Mouse (Mus musculus) spleen, postnatal 10 days (tissue): ENCODE measurements around the gene 4930524B15Rik.
"Not testable (repeated sequence)": the region's sequence is repeated elsewhere in the genome, so short reads cannot be mapped to it uniquely, and the experiment has no call there.

Experiments
- DNase-seq, 2 experiments: peaks; one replicate each; pipeline ENCODE4 v3.0.0; 2021 to 2022; ENCODE audit warnings: low spot score in 2 of 2

4930524B15Rik gene

GRCm38 (mm10) chr11:31965256-31966134 is at the start of gene 4930524B15Rik:
TSS of gene 4930524B15Rik (plus strand) at chr11:31965592.
- no peak for DNase-seq

GRCm38 (mm10) chr11:31917769-31918168 is 47.6 kb upstream of the 4930524B15Rik start:
- no peak for DNase-seq

- no peak for DNase-seq
Observed at GRCm38 (mm10) chr11:31930051-31930450, 35.3 kb upstream of the 4930524B15Rik start.

- DNase-seq, result no peak
Observed at GRCm38 (mm10) chr11:31935652-31936051, 29.7 kb upstream of the 4930524B15Rik start.

- DNase-seq, result no peak
Observed at GRCm38 (mm10) chr11:31936910-31937525, 28.4 kb upstream of the 4930524B15Rik start.

GRCm38 (mm10) chr11:31940898-31941639 is 24.3 kb upstream of the 4930524B15Rik start:
- no peak for DNase-seq

- DNase-seq, result no peak
Observed at GRCm38 (mm10) chr11:31941640-31942638, 23.5 kb upstream of the 4930524B15Rik start.

- no peak for DNase-seq
Observed at GRCm38 (mm10) chr11:31945471-31945870, 19.9 kb upstream of the 4930524B15Rik start.

GRCm38 (mm10) chr11:31948462-31949330 is 16.7 kb upstream of the 4930524B15Rik start:
- peak in 1 of 2 experiments; percentile 13 for DNase-seq

- DNase-seq, result peak; percentile 60 to 79
Observed at GRCm38 (mm10) chr11:31949331-31949785, 16.0 kb upstream of the 4930524B15Rik start.

GRCm38 (mm10) chr11:31960071-31960470 is 5.3 kb upstream of the 4930524B15Rik start:
- DNase-seq, result no peak

- DNase-seq, result no peak
Observed at GRCm38 (mm10) chr11:31963993-31964392, 1.4 kb upstream of the 4930524B15Rik start.

GRCm38 (mm10) chr11:31974132-31974531 is 8.7 kb downstream of the 4930524B15Rik start:
- no peak for DNase-seq

GRCm38 (mm10) chr11:31974826-31975225 is 9.4 kb downstream of the 4930524B15Rik start:
- no peak for DNase-seq

- no peak for DNase-seq
Observed at GRCm38 (mm10) chr11:31975678-31976077, 10.3 kb downstream of the 4930524B15Rik start.

GRCm38 (mm10) chr11:31976137-31976536 is 10.7 kb downstream of the 4930524B15Rik start:
- DNase-seq, result no peak

- not testable (repeated sequence) for DNase-seq
Observed at GRCm38 (mm10) chr11:31980089-31980488, 14.7 kb downstream of the 4930524B15Rik start.

- no peak for DNase-seq
Observed at GRCm38 (mm10) chr11:31981830-31982229, 16.4 kb downstream of the 4930524B15Rik start.

GRCm38 (mm10) chr11:31982247-31982943 is 17.0 kb downstream of the 4930524B15Rik start:
- not testable (repeated sequence) for DNase-seq
